Mouse (Mus musculus) liver, postnatal 0 days (tissue): ENCODE measurements around the gene Prkd2.

ENCODE experiments used
- CTCF ChIP-seq: sonication (generic); IDR thresholded peaks from 2 replicates; pipeline ENCODE4 v1.5.1; 2016; ENCODE audit warnings: antibody characterized with exemption, low read depth
- EP300 ChIP-seq: IDR thresholded peaks from 2 replicates; pipeline ENCODE4 v1.6.1; 2016; ENCODE audit warnings: antibody characterized with exemption, low read depth, mild to moderate bottlenecking

DNA sequence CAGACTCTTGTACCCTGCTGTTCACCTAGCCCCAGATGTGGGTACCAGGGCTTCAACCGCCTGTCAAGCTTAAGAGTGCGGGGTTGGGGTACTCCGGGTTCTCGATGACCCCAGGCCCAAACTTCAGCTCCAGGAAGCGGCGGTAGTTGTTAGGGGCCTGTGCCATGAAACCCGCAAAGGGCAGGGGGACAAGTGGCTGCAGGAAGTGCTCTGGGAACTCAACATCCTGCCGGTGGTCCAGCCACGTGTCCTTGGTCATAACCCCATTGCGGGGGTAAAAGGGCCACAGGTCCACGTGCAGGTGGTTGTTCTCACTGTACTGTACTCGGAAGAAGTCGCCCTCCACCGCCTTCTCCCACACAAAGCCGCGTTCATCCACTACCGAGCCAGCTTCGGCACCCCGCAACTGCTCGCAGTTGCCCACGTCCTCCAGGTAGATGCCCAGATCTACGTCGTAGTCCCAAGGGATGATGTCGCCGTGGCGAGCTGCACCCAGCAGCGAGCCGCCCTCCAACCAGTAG, 32.2 kb upstream of the Prkd2 start:
- TF ChIP-seq CTCF (no peak), EP300 (no peak)
